ENCODE assay signal across 29 mouse cellular contexts in genomic region chr4:123193791-123194190, GRCm38 (mm10). TPM values are rescaled to one million over a fixed set of nuclear protein-coding genes. Genes with fewer than 3 reads are reported as not detected.
DNase-seq lines count a peak whose midpoint lies in the region; ATAC-seq and TF ChIP-seq lines count a peak whose summit lies in the region.
"Had no signal": no experiment of that assay in that cellular context is flagged by ENCODE, and none has a peak within 500 bp of the region (broad histone marks: within the 10 kb centered on the region; RNA-seq: fewer than 3 reads in every experiment).

No protein-coding gene starts in this region.

- no peaks in the 10 kb centered on the region for H3K4me1 ChIP-seq in forebrain, postnatal 0 days (ENCODE audit: insufficient read depth)
- H3K4me1 ChIP-seq in forebrain, embryonic 10.5 days, result no peaks in the 10 kb centered on the region
- H3K4me1 ChIP-seq in olfactory bulb, adult 2 months (ENCODE audit: control insufficient read depth, insufficient read depth, low read length), result peaks cover 21% of the 10 kb centered on the region
- H3K4me1 ChIP-seq: embryonic facial prominence, embryonic 12.5 days; forebrain, embryonic 12.5 days had no signal

- ATAC-seq in forebrain, postnatal 0 days, result peak; percentile 36; the same call in 1 of the 2 replicates
- ATAC-seq: activated CD4-positive, CD25-positive, alpha-beta regulatory T cell, adult 4 months; CD4-positive, CD25-positive, alpha-beta regulatory T cell, adult 4 months; forebrain, embryonic 14.5 days; forebrain, embryonic 16.5 days; Patski had no signal

- H3K27me3 ChIP-seq in forebrain, postnatal 0 days (ENCODE audit: insufficient read depth, low read length), result no peaks in the 10 kb centered on the region
- peaks cover 49% of the 10 kb centered on the region for H3K27me3 ChIP-seq in forebrain, embryonic 10.5 days (ENCODE audit: poor library complexity, severe bottlenecking)

- no peak overlapping the region for H3K9ac ChIP-seq in forebrain, postnatal 0 days
- H3K9ac ChIP-seq: embryonic facial prominence, embryonic 12.5 days; forebrain, embryonic 12.5 days had no signal

- TF ChIP-seq POLR2A in olfactory bulb, adult 2 months (IDR thresholded peaks at IDR 0.05; ENCODE audit: insufficient read depth, low read depth, low read length), result no peak

- peaks cover 15% of the 10 kb centered on the region for H3K36me3 ChIP-seq in forebrain, postnatal 0 days (ENCODE audit: insufficient read depth)
- no peaks in the 10 kb centered on the region for H3K36me3 ChIP-seq in forebrain, embryonic 10.5 days (replicated peaks)
- H3K36me3 ChIP-seq: embryonic facial prominence, embryonic 10.5 days; embryonic facial prominence, embryonic 12.5 days; forebrain, embryonic 12.5 days; G1E had no signal

- no peak overlapping the region for H3K27ac ChIP-seq in forebrain, postnatal 0 days (ENCODE audit: low read depth, low read length)
- H3K27ac ChIP-seq in forebrain, embryonic 10.5 days, result no peak overlapping the region
- H3K27ac ChIP-seq in left cerebral cortex, adult 2 months, result peak overlapping the region; percentile 60
- peak overlapping the region; percentile 52 for H3K27ac ChIP-seq in olfactory bulb, adult 2 months (ENCODE audit: insufficient read depth, low read depth, low read length)
- H3K27ac ChIP-seq: embryonic facial prominence, embryonic 10.5 days; embryonic facial prominence, embryonic 12.5 days; forebrain, embryonic 12.5 days had no signal

- H3K9me3 ChIP-seq in forebrain, postnatal 0 days (ENCODE audit: low read length), result no peaks in the 10 kb centered on the region
- no peaks in the 10 kb centered on the region for H3K9me3 ChIP-seq in forebrain, embryonic 10.5 days
- H3K9me3 ChIP-seq: embryonic facial prominence, embryonic 10.5 days; embryonic facial prominence, embryonic 12.5 days; forebrain, embryonic 12.5 days; G1E had no signal

- no peak overlapping the region for H3K4me3 ChIP-seq in forebrain, postnatal 0 days (ENCODE audit: low read depth, low read length)
- H3K4me3 ChIP-seq in forebrain, embryonic 10.5 days, result no peak overlapping the region
- no peak overlapping the region for H3K4me3 ChIP-seq in left cerebral cortex, adult 2 months
- H3K4me3 ChIP-seq in olfactory bulb, adult 2 months (ENCODE audit: insufficient read depth, low read depth, low read length), result no peak overlapping the region
- H3K4me3 ChIP-seq: embryonic facial prominence, embryonic 10.5 days; embryonic facial prominence, embryonic 12.5 days; forebrain, embryonic 12.5 days had no signal

- intact Hi-C loops in left cerebral cortex, adult 2 months (cut with DNase I), result no loop called here

- DNase-seq in forebrain, postnatal 0 days, result no peak
- DNase-seq in forebrain, embryonic 10.5 days (ENCODE audit: extremely low spot score, low spot score), result no peak
- no peak for DNase-seq in left cerebral cortex, adult 2 months (ENCODE audit: extremely low spot score in 1 of 2, low spot score in 2 of 2)
- no peak for DNase-seq in left cerebral cortex, adult 18-20 months (ENCODE audit: low spot score in 2 of 2)
- peak; percentile 77 for DNase-seq in brain, adult 2 months (ENCODE audit: low read depth, low spot score)
- no peak for DNase-seq in layer of hippocampus, postnatal 25 days (ENCODE audit: extremely low spot score in 1 of 2, low spot score in 1 of 2)
- DNase-seq: adrenal gland, adult 8-10 months; adrenal gland, postnatal 14 days; adrenal gland, postnatal 36 days; B cell, adult 2 months; cerebellum, adult 11 months; cerebellum, adult 18-20 months; cerebellum, adult 8-10 months; cerebellum, adult 9-11 months; cerebellum, postnatal 14 days; cerebellum, postnatal 36 days had no signal

- H3K4me2 ChIP-seq in forebrain, postnatal 0 days (ENCODE audit: low read depth), result no peak overlapping the region
- H3K4me2 ChIP-seq: embryonic facial prominence, embryonic 12.5 days; forebrain, embryonic 12.5 days had no signal

- 77% methylated on average over 11 of the region's 11 CpGs for WGBS in forebrain, postnatal 0 days
- 90% methylated on average over 11 of the region's 11 CpGs for WGBS in forebrain, embryonic 10.5 days
- 40% methylated on average over 11 of the region's 11 CpGs for WGBS in olfactory bulb, adult 2 months

- TF ChIP-seq CTCF in forebrain, postnatal 0 days (IDR thresholded peaks at IDR 0.05; ENCODE audit: low read depth), result no peak
- no peak for TF ChIP-seq CTCF in left cerebral cortex, adult 2 months (IDR thresholded peaks at IDR 0.05)
- no peak for TF ChIP-seq CTCF in olfactory bulb, adult 2 months (IDR thresholded peaks at IDR 0.05; ENCODE audit: insufficient read depth, low read depth, low read length)

RNA-seq across cellular contexts. Expression of gene Nt5c1a, which starts 7.5 kb away (rescaled TPM):
- 2.4 and 3.4 TPM in 2 replicates for total RNA-seq in forebrain, postnatal 0 days (2014; rRNA removed)
- 0.26 and 0.33 TPM in 2 replicates for polyA plus RNA-seq in forebrain, postnatal 0 days (2015; fragmentation: Nextera tagmentation; extraction: Ambion mirVana)
- polyA plus RNA-seq in forebrain, embryonic 10.5 days (2016; fragmentation: Nextera tagmentation; extraction: Ambion mirVana), result not detected in 2 replicates
- total RNA-seq in left cerebral cortex, adult 2 months (2021), result 10 to 100 TPM in 1 of 2 experiments, 1 to 10 TPM in 1; 9.3 to 11.4 TPM
- 10 to 100 TPM; 10.5 to 13.4 TPM for total RNA-seq in left cerebral cortex, adult 18-20 months (2021)
- polyA plus RNA-seq in olfactory bulb, adult 2 months (2012; ENCODE audit: insufficient read depth, insufficient read length, low replicate concordance, missing spikeins), result not detected in 2 replicates
- total RNA-seq in layer of hippocampus, postnatal 25 days (2021), result 10 to 100 TPM; 15.7 to 16.3 TPM
- total RNA-seq: CH12.LX; common myeloid progenitor, adult 5-6 weeks; G1E had no signal
- polyA plus RNA-seq: activated CD4-positive, CD25-positive, alpha-beta regulatory T cell, adult 4 months; CD4-positive, CD25-positive, alpha-beta regulatory T cell, adult 4 months; embryonic facial prominence, embryonic 10.5 days; embryonic facial prominence, embryonic 12.5 days; embryonic facial prominence, embryonic 14.5 days; forebrain, embryonic 12.5 days; forebrain, embryonic 14.5 days; forebrain, embryonic 16.5 days; G1E; Patski had no signal

RNA-seq across cellular contexts. Expression of gene Hpcal4, which starts 10.8 kb away (rescaled TPM):
- total RNA-seq in forebrain, postnatal 0 days (2014; rRNA removed), result 57.1 and 58.5 TPM in 2 replicates
- 45.5 and 78.1 TPM in 2 replicates for polyA plus RNA-seq in forebrain, postnatal 0 days (2015; fragmentation: Nextera tagmentation; extraction: Ambion mirVana)
- 0.30 and 0.73 TPM in 2 replicates for polyA plus RNA-seq in forebrain, embryonic 10.5 days (2016; fragmentation: Nextera tagmentation; extraction: Ambion mirVana)
- total RNA-seq in left cerebral cortex, adult 2 months (2021), result 100 to 1,000 TPM; 530 to 532 TPM
- total RNA-seq in left cerebral cortex, adult 18-20 months (2021), result 100 to 1,000 TPM; 525 to 560 TPM
- polyA plus RNA-seq in olfactory bulb, adult 2 months (2012; ENCODE audit: insufficient read depth, insufficient read length, low replicate concordance, missing spikeins), result 61.6 TPM in 1 of 2 replicates, not detected in the other
- 100 to 1,000 TPM; 486 to 540 TPM for total RNA-seq in layer of hippocampus, postnatal 25 days (2021)
- total RNA-seq: CH12.LX; common myeloid progenitor, adult 5-6 weeks; G1E had no signal
- polyA plus RNA-seq: activated CD4-positive, CD25-positive, alpha-beta regulatory T cell, adult 4 months; CD4-positive, CD25-positive, alpha-beta regulatory T cell, adult 4 months; G1E; Patski had no signal

RNA-seq across cellular contexts. Expression of gene Heyl, which starts 39.6 kb away (rescaled TPM):
- 3.6 and 6.3 TPM in 2 replicates for total RNA-seq in forebrain, postnatal 0 days (2014; rRNA removed)
- polyA plus RNA-seq in forebrain, postnatal 0 days (2015; fragmentation: Nextera tagmentation; extraction: Ambion mirVana), result 4.2 and 4.6 TPM in 2 replicates
- 6.6 and 6.7 TPM in 2 replicates for polyA plus RNA-seq in forebrain, embryonic 10.5 days (2016; fragmentation: Nextera tagmentation; extraction: Ambion mirVana)
- total RNA-seq in left cerebral cortex, adult 2 months (2021), result 1 to 10 TPM; 2.7 to 3.9 TPM
- 1 to 10 TPM; 3.5 to 3.9 TPM for total RNA-seq in left cerebral cortex, adult 18-20 months (2021)
- polyA plus RNA-seq in olfactory bulb, adult 2 months (2012; ENCODE audit: insufficient read depth, insufficient read length, low replicate concordance, missing spikeins), result not detected in 2 replicates
- 1 to 10 TPM; 3.9 to 4.8 TPM for total RNA-seq in layer of hippocampus, postnatal 25 days (2021)
- total RNA-seq: CH12.LX; common myeloid progenitor, adult 5-6 weeks had no signal
- polyA plus RNA-seq: activated CD4-positive, CD25-positive, alpha-beta regulatory T cell, adult 4 months; CD4-positive, CD25-positive, alpha-beta regulatory T cell, adult 4 months; G1E; Patski had no signal

RNA-seq across cellular contexts. Expression of gene Ppie, which starts 54.0 kb away (rescaled TPM):
- total RNA-seq in forebrain, postnatal 0 days (2014; rRNA removed), result 28.9 and 34.2 TPM in 2 replicates
- 47.7 and 53.6 TPM in 2 replicates for polyA plus RNA-seq in forebrain, postnatal 0 days (2015; fragmentation: Nextera tagmentation; extraction: Ambion mirVana)
- polyA plus RNA-seq in forebrain, embryonic 10.5 days (2016; fragmentation: Nextera tagmentation; extraction: Ambion mirVana), result 142 and 145 TPM in 2 replicates
- 10 to 100 TPM; 19.3 to 24.4 TPM for total RNA-seq in left cerebral cortex, adult 2 months (2021)
- 10 to 100 TPM; 22.0 to 23.4 TPM for total RNA-seq in left cerebral cortex, adult 18-20 months (2021)
- not detected in 2 replicates for polyA plus RNA-seq in olfactory bulb, adult 2 months (2012; ENCODE audit: insufficient read depth, insufficient read length, low replicate concordance, missing spikeins)
- 10 to 100 TPM; 20.3 to 21.8 TPM for total RNA-seq in layer of hippocampus, postnatal 25 days (2021)

Comparison
In these comparisons a context has a peak if more than half of its experiments do, and no peak if none do; other contexts are left out.
1. H3K27ac ChIP-seq: peak in left cerebral cortex, adult 2 months (single experiment) and olfactory bulb, adult 2 months (single experiment); none in forebrain, postnatal 0 days (single experiment) and forebrain, embryonic 10.5 days (single experiment).